Mouse (Mus musculus): ENCODE measurements at regions not wholly inside any gene's neighbourhood (a gene's known extent, or its start where the extent isn't known, plus 50 kb on each side); places are given as distances from the start of the nearest gene placed in this dataset.

DNA sequence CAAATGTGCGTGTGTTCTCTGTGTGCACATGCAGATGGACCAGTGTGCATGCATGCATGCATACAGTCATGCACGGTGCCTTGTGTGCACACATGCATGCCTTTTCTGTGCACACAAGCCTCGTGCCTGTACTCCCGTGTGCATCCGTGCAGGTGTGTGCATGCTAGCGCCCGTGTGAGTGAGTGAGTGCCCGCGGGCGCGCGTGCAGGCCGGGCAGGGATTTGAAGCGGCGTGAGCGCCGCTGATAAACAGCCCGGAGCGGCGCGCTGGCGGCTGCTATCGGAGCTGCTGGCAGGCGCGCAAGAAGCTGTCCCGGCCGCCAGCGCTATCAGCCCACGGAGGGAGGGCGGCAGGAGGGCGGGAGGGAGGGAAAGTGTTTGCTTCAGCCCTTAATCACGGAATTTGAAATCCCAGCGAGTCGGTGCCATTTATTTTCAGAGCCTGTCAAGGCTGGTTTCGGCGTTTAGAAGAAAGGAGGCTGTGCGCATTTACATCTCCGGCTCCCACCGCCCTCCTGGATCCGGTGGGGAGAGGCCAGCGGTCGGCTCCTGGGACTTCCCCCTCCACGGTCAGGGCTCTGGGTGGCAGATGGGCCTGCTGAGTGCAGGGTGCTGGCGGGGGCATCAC, 82.1 kb downstream of the Cstad start:
- DNase-seq (ENCODE audit: low spot score in 2 of 2): no peak

DNA sequence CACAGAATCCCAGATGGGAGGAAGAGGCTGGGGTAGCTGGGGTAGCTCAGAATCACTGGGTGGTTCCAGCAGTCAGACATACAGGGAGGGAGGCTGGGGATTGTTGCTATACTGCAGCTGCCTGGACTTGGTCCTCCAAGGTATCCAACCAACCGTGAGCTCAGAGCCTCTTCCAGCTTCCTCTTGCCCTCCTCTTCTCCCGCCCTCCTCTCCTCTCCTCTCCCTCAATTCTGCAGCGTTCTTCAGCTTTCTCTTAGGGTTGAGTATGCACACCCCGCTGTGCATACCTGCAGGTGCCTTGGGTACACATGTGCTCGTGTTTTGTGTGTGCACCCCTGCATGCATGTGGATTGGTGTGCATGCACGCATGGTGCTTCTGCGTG, 81.6 kb downstream of the Cstad start:
- no peak for DNase-seq (ENCODE audit: low spot score in 2 of 2)

DNA sequence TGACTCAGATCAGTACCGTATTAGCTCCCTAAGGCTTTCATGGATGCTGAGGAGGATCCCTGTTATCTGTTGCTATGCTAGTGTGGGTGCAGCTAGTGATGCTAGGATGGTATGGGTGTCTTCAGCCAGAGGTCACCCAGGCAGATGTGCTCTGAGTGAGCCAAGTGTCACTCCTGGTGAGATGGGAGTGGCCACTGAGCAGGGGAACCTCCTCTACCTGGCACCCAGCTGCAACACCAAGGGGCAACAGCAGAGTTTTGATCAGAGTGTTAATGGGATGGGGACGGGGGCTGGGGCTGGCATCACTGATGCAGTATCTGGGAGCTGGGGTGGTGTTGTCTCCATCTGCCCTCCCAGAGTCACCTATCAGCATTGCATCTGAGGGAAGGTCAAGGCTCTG, 81.0 kb downstream of the Cstad start:
- DNase-seq (ENCODE audit: low spot score in 2 of 2): no peak

DNA sequence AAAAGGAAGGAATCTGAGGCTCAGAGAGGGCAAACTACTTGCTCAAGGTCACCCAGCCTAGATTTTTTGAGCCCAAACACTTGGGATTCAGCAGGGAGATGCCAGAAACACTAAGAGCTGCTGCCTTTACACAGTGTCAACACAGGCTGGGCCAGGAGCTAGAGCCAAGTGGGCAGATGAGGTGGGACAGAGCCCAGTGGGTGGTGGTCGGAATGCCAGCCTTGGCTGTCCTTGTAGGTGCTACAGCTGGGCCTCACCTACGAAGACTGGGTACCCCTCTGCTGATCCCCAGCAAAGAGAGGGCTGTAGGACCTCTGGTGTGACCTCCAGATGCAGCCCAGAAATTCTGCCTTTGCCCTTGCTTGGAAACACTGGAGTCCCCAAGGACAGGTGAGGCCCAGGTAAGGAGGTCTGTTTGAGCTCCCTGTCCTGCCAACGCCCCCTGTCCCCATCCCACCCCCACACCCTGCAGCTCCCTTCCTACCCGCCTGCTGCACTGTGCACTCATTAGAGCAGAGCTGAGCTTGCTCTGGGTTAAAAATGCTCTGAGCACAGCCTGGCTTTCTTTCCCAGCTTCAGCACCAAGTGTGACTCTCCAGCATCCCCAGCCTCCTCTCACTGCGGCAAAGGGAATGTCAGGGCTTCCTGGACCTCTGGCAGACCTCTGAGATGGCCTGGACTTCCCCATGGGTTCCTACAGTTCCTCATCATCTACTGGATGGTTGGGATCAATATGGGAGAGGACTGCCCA, 76.2 kb downstream of the Cstad start:
- DNase-seq (ENCODE audit: low spot score in 2 of 2): no peak

DNA sequence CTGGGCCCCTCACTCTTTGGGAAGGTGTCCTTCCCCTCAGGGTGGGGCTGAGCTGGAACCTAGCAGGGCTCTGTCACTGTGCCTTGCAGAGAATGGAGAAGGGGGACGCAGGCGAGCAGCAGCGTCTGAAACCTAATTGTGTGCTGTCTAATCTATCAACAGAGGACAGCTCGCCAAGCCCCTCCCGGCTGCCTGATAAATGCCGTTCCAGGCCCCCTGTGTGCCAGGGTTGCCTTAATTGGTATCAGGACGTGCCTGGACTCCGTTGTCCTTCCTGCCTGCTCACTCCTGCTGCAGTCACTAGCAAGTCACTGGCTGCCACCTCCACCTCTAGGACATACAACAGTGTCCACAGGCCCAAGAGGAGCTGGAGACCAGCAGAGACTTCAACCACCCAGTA, 72.6 kb downstream of the Cstad start:
- no peak for DNase-seq (ENCODE audit: low spot score in 2 of 2)

DNA sequence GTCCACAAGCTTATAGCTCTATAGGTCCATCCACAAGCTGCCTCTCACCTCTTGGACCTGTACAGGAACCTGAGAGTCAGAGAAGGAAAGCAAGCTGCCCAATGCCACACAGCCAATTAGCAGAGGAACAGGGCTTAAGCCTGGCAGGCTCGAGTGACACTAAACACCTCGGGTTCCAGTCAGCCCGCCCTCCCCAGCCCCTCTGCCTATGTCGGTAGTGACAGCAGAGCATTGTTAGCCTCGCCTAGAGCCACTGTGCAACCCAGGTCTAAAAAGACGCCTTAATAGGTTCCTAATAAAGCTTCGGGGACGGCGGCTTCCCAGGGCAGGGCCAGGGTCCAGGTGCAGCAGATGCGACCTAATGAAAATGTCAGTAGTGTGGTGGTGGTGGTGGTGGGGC, 66.3 kb downstream of the Cstad start:
- no peak for DNase-seq (ENCODE audit: low spot score in 2 of 2)

DNA sequence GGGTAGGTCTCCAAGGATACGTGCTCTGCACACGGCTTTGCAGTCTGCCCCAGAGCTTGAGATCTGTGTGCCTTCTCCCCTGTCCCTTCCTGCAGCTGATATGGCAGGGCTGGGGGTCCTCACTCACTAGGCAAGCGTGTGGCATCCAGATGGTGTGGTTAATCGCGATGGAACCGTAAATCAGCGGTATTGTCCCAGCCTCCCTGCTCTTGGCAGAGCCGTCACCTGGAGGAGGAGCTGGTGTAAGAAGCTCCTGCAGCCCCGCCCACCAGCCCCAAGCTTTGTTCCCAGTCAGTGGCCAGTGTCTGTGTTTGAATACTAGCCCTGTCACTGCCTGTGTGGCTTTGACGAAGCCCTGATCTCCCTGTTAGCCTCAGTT, 65.8 kb downstream of the Cstad start:
- no peak for DNase-seq (ENCODE audit: low spot score in 2 of 2)

DNA sequence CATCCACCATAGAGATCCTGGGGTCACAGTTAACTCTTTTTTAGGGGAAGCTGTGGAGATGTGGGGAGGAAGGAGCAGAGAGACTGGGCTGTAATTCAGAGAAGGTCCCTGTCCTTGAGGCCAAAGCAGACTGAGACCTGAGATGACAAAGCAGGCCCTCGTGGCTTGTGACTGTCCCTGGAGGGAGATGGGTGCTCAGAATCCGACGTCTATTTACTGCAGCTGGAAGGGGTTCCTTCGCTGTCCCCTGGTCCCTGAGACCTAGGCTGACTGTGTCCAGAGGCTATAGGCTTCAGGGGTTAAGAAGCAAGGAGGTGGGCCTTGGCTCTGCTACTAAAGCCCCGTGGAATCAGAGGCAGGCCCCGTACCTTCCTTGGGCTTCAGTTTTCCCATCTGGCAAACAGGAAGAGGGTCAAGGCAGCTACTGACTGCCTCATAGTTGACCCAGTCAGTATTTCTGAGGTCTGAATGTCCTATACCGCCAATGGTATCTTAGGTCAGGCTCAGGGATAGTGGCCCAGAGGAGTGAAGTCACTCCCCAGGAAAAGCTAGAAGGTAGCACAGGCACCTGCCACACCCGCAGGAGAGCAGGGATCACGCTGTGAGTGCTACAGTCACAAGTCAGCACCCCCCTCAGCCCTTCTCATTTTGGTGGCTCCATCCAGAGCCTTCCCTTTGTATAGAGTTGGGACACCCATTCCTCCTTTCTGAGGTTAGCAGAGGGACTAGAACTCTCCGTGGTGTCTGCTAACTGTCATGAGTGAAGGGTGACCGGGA, 65.2 kb downstream of the Cstad start:
- DNase-seq (ENCODE audit: low spot score in 2 of 2): no peak

DNA sequence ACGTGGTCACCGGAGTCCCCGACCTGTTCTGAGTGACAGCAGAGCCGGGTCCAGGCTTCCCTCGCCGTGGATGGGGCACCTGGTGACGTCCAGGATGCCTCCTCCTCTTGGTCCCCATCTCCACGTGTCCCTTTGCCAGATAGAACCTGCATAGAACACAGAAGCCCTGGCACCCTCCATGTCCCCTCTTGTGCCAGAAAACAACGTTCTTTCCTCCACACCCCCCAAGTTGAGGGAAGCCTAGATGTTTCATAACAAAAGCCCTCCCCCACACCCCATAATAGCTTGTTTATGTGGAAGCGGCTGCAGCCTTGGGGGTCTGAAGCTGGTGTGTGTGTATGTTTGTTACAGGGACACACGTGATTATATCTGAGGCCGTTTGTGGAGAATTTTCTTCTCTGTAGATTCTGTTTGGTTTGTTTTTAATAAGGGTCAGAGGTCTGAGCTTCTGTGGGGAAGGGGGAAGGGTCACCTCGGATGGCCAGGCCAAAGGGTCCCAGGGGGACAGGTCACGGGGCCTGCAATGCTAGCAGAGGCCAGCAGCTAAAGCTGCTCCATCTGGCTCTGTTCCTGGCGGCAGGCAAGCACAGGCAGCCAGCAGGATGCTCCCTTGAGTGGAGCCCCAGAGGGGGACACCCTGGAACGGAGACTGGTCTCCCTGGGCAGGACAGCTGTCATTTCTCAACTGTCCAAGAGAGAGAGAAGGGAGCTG, 64.2 kb downstream of the Cstad start:
- peak in 1 of 2 experiments; percentile 28 for DNase-seq (ENCODE audit: low spot score in 2 of 2)

Data from spleen, postnatal 4 days (tissue).